Mouse (Mus musculus) ZHBTc4 (cell line): ENCODE measurements at regions not wholly inside any gene's neighbourhood (a gene's known extent, or its start where the extent isn't known, plus 50 kb on each side); places are given as distances from the start of the nearest gene placed in this dataset.
A peak's percentile ranks its signal among the peaks of the same experiment; 100 is the strongest.

Source experiments
- DNase-seq: peaks from one replicate; pipeline ENCODE4 v3.0.0-alpha.2; 2011; ENCODE audit warnings: low read depth, low spot score

GRCm38 (mm10) chr2:61354104-61354503 lies 224.3 kb upstream of the Tank start:
- DNase-seq, result no peak

- no peak for DNase-seq
Measured at GRCm38 (mm10) chr2:61347451-61347850, 230.9 kb upstream of the Tank start.

DNA sequence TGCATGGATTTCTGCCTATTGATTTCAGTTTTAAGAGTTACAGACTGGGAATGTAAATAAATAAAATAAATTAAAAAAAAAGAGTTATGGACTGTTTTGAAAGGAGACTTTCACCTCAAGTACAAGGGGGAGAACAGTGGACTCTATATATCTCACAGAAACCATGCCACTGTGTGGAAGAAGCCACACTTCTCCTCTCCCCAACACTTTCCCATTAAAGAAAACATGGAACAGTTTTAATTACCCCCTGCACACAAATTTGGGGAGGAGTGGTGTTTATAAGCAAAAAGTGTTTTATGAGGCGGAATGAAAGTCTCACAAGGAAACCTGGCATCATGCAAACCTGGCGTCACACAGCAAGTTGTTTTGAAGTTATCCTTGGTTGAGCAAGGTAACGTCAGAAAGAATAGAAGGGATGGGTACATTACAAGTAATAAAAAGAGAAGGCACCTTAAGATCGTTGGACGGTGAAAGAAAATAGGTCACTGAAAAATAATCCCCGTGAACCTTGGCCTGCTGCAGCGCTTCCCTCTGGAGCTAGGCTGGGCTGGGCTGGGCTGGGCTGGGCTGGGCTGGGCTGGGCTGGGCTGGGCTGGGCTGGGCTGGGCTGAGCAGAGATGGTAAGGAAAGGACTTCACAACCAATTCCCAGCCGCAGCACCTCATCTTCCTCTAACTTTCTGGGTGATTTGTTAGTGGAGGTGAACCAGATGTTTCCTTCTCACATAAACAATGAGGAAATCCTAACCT lies 232.2 kb upstream of the Tank start:
- no peak for DNase-seq

DNA sequence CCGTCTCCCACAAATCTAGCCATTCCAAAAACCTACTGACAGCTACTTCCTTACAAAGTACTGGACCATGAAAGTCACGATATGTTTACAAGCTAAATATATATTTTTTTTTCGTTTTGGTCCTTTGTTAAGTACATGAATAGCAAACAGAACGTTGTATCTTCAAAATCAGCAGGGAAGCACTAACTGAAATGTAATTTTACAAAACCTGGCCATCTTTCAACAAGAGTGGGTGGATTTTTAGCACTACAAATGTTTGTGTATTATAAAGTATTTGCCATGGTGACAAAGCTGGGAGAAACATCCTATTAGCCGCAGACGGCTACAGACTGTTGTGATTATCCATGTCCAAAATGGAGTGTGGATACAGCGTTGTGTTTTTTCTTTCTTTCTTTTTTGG lies 233.1 kb upstream of the Tank start:
- DNase-seq, result no peak

DNA sequence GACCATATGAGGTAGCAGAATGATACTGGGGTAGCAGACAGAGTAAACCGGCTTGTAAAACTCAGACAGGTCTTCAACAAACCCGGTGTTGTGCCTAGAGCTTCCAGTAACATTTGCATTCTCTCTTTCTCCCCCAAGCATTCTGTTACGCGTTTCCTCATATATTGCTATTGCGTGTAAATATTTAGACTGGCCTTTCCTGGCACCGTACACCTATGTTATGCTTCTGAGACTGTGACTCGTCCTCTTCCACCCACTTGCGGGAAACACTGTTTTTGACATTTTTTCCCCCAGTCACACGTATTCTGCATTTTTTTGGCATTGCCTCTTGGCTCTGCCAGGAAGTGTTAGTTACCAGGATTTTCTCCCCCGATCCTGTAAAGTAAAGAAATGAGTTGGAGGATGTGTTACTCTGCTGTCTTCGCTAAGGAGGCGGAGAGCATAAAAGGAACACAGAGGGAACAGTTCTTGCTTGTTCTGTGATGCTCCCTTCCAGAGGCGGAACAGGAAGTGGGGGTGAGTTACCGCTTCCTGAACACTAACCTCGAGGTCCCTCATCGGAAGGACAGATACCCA lies 233.7 kb upstream of the Tank start:
- no peak for DNase-seq

- peak; percentile 82 for DNase-seq
Measured at GRCm38 (mm10) chr2:61341254-61341653, 237.1 kb upstream of the Tank start.

DNA sequence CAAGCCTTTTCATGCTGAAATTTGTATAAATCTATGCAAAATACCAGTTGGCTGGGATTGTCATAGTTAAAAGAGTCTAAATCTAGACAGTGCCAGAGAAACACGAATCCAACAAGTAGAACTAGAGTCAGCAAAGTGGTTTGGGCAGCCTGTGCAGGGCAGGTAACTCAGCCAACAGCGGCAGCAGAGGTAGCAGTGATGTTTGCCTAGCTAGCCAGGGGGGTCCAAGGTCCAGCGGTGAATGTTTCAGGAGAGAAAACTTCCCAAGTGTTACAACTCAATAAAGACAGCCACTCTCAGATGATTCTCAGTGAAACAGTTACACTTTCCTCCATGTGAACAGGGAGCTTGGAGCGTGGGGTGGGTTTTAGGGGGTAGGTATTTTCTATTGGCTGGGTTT lies 259.2 kb upstream of the Tank start:
- DNase-seq, result no peak

DNA sequence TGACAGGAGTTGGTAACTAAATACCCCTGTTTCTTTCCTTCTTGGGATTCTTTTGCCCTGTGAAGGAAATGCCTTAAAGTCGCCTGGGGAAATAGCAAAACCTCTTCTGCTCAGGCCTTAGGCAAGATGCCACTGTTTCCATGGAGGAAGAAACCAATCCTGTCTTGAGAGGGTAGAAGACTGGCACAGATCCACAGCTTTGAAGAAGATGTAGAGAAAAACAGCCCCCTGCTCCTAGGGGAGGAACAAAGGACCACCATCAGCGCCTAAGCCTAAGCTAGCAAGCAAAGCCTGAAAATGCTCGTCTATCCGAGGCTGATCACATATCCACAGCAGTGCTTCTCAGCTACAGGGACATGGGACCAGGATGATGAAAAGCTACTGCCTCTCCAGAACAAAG lies 268.0 kb upstream of the Tank start:
- DNase-seq, result no peak

DNA sequence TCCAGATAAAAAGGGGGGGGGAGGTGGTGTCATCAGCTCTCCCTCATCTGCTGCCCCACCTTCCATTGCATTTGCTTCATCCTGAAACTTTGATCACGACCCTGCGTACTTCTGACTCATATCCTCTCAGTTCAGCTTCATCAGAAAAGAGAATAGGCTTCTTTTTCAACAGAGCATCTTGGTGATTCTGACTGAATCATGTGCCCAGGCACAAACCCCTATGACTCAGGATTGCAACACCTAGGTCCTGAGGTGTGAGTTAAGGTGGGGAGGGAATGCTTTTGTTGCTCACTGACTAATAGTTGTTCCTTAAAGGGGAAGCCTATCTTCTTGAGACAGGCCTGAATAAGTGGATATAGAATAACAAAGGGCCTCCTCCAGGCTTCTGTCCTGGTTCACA lies 269.2 kb upstream of the Tank start:
- DNase-seq, result peak; percentile 2

- no peak for DNase-seq
Measured at GRCm38 (mm10) chr2:61297135-61297534, 281.2 kb upstream of the Tank start.

- DNase-seq, result no peak
Measured at GRCm38 (mm10) chr2:61296606-61297005, 281.8 kb upstream of the Tank start.

GRCm38 (mm10) chr2:61295261-61295964 lies 283.0 kb upstream of the Tank start:
- DNase-seq, result no peak

- DNase-seq, result no peak
Measured at GRCm38 (mm10) chr2:61288246-61288645, 290.1 kb upstream of the Tank start.

GRCm38 (mm10) chr2:61284706-61285105 lies 293.7 kb upstream of the Tank start:
- DNase-seq, result no peak

- DNase-seq, result no peak
Measured at GRCm38 (mm10) chr2:61283829-61284601, 294.4 kb upstream of the Tank start.

DNA sequence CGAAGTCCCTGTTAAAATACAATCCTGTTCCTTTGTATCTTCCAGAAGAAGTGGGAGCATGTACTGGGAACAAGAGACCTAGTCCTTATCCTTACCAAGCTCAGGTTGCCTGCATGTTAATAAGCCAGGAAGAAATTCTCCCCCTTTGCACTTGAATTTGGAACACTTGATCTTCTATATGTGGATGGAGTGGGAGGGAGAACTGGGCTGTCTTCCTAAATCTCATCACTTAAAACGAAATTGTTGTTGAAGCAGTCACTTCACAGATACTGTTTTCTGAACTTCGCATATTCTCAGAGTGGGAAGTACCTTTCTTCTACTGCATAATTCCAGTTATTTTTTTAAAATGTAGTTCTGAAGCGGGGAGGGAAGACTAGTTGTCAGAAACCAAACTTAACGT lies 305.7 kb upstream of the Tank start:
- no peak for DNase-seq

DNA sequence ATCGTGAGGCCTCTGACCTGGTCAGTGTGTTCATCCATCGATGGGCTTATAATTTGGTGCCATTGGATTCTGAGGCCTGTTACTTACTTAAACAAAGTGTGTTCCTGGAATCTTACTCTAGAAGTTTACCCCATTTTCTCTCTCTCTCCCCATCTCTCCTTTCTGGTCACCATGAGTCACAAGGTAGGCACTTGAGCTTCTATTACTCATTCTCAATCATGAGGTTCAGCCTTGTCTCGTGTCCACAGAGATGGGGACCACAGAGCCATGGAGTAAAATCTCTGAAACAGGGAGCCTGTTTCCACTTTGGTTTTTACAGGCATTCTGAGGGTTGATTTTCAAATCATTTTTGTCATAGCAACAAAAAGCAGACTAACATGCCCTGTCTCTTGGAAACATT lies 304.7 kb upstream of the Rbms1 start:
- DNase-seq, result no peak

DNA sequence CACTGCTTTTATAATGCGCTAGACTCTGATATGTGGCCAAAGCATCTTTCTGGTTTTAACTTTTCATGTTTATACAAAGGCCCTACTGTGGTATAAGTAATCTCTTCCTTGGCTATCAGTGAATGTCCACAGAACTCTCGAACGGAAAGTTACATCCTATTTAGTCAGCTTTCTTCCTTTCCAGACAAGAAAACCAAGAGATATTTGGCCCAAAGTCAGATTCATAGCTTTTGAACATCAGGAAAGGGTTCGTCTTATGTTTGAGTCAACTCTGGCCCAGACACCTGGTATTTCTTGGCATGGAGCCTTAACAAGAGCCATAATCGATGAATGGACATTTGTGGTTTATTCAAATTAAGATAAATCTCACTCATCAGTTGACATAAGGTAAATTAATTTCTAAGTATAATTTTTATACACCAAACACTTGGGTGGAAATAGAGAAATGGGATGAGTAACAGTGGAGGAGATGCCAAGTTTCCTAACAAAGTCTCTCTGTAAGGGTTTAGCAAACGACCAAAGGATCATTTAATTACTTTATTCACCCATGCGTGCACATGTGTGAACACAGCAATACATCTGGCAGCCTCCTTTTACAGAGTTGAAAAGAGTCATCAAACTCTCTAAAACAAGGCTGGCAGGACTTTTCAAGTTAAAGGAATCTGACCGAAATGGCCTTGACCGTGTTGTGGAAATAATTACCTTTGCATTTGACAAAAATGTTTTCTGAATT lies 287.2 kb upstream of the Rbms1 start:
- no peak for DNase-seq

- DNase-seq, result no peak
Measured at GRCm38 (mm10) chr2:61247956-61248355, 285.0 kb upstream of the Rbms1 start.

DNA sequence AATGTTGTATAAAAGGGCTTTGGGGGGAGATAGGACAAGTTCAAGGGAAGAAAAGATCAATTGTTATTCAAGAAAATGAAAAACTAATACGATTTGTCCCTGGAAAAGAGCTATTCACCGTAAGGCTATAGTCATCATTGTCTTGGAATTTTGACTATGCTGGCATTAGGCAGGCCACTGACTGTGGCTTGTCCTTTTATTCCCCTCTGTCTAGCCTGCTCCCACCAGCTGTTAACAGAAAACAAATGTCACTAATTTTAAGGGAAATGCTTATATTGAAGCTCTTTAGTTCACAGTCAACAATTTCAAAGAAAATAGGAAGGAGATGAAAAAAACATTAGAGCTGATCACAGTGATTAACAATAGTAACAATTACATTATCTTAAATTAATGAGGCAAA lies 284.3 kb upstream of the Rbms1 start:
- DNase-seq, result no peak

DNA sequence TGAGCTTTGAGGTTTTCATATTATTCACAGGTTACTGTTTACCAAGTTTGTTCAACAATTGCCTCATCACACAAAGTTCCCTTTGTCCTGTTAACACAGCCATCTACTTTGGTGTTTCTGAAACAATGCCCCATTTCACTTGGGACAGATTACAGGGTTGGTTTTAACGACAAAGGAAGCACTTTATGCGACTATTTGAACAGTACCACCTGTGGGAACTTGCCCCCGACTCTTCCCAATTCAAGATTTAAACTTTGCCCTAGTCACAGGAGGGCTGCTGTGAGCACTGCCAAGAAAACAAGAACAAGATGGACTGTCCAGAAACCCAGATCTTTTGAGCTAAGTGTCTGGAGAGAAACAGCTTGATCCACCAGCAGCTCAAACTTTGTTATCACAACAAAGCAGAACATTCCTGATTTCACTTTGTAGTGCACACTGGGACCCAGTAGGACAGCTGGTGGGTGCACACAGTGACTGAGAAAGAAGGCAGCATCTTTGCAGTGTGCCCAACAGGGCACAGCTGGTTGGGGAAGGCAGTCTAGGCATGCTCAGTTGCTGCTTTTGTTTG lies 283.8 kb upstream of the Rbms1 start:
- peak; percentile 54 for DNase-seq
